Comparison of ENCODE assay signal across 24 mouse cellular contexts in the genomic region with DNA sequence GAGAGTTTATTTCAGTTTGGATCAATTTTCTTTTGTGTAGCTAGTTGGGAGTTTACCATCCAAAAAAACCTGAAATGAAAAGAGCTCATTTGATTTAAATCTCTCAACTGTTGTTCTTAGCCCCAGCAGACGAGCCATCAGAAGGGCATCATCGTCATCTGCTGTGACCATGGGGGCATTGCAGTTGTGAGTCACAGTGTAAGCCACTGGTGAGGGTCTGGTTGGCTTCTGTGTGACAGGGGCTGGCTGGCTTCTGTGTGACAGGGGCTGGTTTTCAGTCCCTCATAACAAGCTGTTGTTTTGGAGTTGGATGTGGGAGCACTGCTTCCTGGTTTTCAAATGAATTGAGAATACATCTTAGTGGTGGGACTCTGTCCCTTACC. TPM values are rescaled to one million over a fixed set of nuclear protein-coding genes. Genes with fewer than 3 reads are reported as not detected.
A peak's percentile ranks its signal among the peaks of the same experiment; 100 is the strongest.
DNase-seq lines count a peak whose midpoint lies in the region; ATAC-seq and TF ChIP-seq lines count a peak whose summit lies in the region.
"Had no signal": no experiment of that assay in that cellular context is flagged by ENCODE, and none has a peak within 500 bp of the region (broad histone marks: within the 10 kb centered on the region; RNA-seq: fewer than 3 reads in every experiment).

No protein-coding gene starts in this region.

- H3K27ac ChIP-seq in hindbrain, embryonic 10.5 days = peak overlapping the region; percentile 70
- no peak overlapping the region for H3K27ac ChIP-seq in hindbrain, embryonic 13.5 days
- peak overlapping the region; percentile 55; the same call in 1 of the 2 replicates for H3K27ac ChIP-seq in hindbrain, embryonic 11.5 days (ENCODE audit: low read depth, low read length)
- no peak overlapping the region for H3K27ac ChIP-seq in hindbrain, postnatal 0 days
- H3K27ac ChIP-seq in midbrain, embryonic 16.5 days (ENCODE audit: low read length) = peak overlapping the region; percentile 47; the same call in 1 of the 2 replicates
- H3K27ac ChIP-seq: embryonic facial prominence, embryonic 13.5 days; kidney, embryonic 15.5 days; left cerebral cortex, adult 2 months; limb, embryonic 12.5 days; liver, embryonic 13.5 days; lung, embryonic 15.5 days; macrophage; stomach, embryonic 15.5 days had no signal

- no peak overlapping the region for H3K4me2 ChIP-seq in hindbrain, embryonic 13.5 days
- no peak overlapping the region for H3K4me2 ChIP-seq in hindbrain, embryonic 11.5 days (replicated peaks; ENCODE audit: low read depth, low read length)
- no peak overlapping the region for H3K4me2 ChIP-seq in hindbrain, postnatal 0 days (ENCODE audit: low read depth, low read length)
- H3K4me2 ChIP-seq in midbrain, embryonic 16.5 days (ENCODE audit: low read length) = no peak overlapping the region
- H3K4me2 ChIP-seq: embryonic facial prominence, embryonic 13.5 days; kidney, embryonic 15.5 days; limb, embryonic 12.5 days; liver, embryonic 13.5 days; lung, embryonic 15.5 days; neural tube, embryonic 13.5 days; stomach, embryonic 15.5 days had no signal

- 56% methylated on average over 2 of the region's 2 CpGs for WGBS in hindbrain, embryonic 10.5 days
- WGBS in hindbrain, embryonic 13.5 days = 33% methylated on average over 2 of the region's 2 CpGs
- WGBS in hindbrain, embryonic 11.5 days = 41% methylated on average over 2 of the region's 2 CpGs
- 29% methylated on average over 2 of the region's 2 CpGs for WGBS in hindbrain, postnatal 0 days
- WGBS in midbrain, embryonic 16.5 days = 24% methylated on average over 2 of the region's 2 CpGs

- no peak overlapping the region for H3K4me3 ChIP-seq in hindbrain, embryonic 10.5 days
- H3K4me3 ChIP-seq in hindbrain, embryonic 13.5 days = no peak overlapping the region
- H3K4me3 ChIP-seq in hindbrain, embryonic 11.5 days (ENCODE audit: low read depth, low read length) = no peak overlapping the region
- H3K4me3 ChIP-seq in hindbrain, postnatal 0 days (ENCODE audit: low read length) = no peak overlapping the region
- H3K4me3 ChIP-seq in midbrain, embryonic 16.5 days (ENCODE audit: low read depth, low read length) = no peak overlapping the region
- H3K4me3 ChIP-seq: embryonic facial prominence, embryonic 13.5 days; kidney, embryonic 15.5 days; left cerebral cortex, adult 2 months; limb, embryonic 12.5 days; liver, embryonic 13.5 days; lung, embryonic 15.5 days; neural tube, embryonic 13.5 days; stomach, embryonic 15.5 days had no signal

- peak; percentile 37 for TF ChIP-seq CTCF in hindbrain, postnatal 0 days (IDR thresholded peaks at IDR 0.05; ENCODE audit: low read depth)

- no peak for ATAC-seq in hindbrain, embryonic 13.5 days (ENCODE audit: low FRiP score)
- no peak for ATAC-seq in hindbrain, embryonic 11.5 days (ENCODE audit: low FRiP score)
- ATAC-seq in hindbrain, postnatal 0 days = peak; percentile 68; the same call in 1 of the 2 replicates
- ATAC-seq in midbrain, embryonic 16.5 days = peak; percentile 59; the same call in 1 of the 2 replicates
- no peak for ATAC-seq in CD4-positive, CD25-positive, alpha-beta regulatory T cell, adult 4 months
- ATAC-seq: intestine, embryonic 16.5 days had no signal

- peaks cover 7% of the 10 kb centered on the region; the same call in 1 of the 2 replicates for H3K36me3 ChIP-seq in hindbrain, embryonic 10.5 days
- no peaks in the 10 kb centered on the region for H3K36me3 ChIP-seq in hindbrain, embryonic 13.5 days
- H3K36me3 ChIP-seq in hindbrain, embryonic 11.5 days (ENCODE audit: control insufficient read depth, insufficient read depth, low read length) = no peaks in the 10 kb centered on the region
- no peaks in the 10 kb centered on the region for H3K36me3 ChIP-seq in hindbrain, postnatal 0 days (ENCODE audit: insufficient read depth, low read length)
- H3K36me3 ChIP-seq in midbrain, embryonic 16.5 days (ENCODE audit: control insufficient read depth, insufficient read depth, low read length) = no peaks in the 10 kb centered on the region
- H3K36me3 ChIP-seq: limb, embryonic 12.5 days; liver, embryonic 13.5 days; lung, embryonic 15.5 days; neural tube, embryonic 13.5 days; stomach, embryonic 15.5 days had no signal

- no peak overlapping the region for H3K9ac ChIP-seq in hindbrain, embryonic 13.5 days
- no peak overlapping the region for H3K9ac ChIP-seq in hindbrain, embryonic 11.5 days (ENCODE audit: low read depth, low read length)
- no peak overlapping the region for H3K9ac ChIP-seq in hindbrain, postnatal 0 days (replicated peaks; ENCODE audit: low read length)
- H3K9ac ChIP-seq in midbrain, embryonic 16.5 days (ENCODE audit: low read depth, low read length) = no peak overlapping the region
- H3K9ac ChIP-seq: embryonic facial prominence, embryonic 13.5 days; kidney, embryonic 15.5 days; limb, embryonic 12.5 days; liver, embryonic 13.5 days; lung, embryonic 15.5 days; neural tube, embryonic 13.5 days; stomach, embryonic 15.5 days had no signal

- H3K27me3 ChIP-seq in hindbrain, embryonic 10.5 days (ENCODE audit: insufficient read depth, poor library complexity, severe bottlenecking) = no peaks in the 10 kb centered on the region
- H3K27me3 ChIP-seq in hindbrain, embryonic 13.5 days = no peaks in the 10 kb centered on the region
- H3K27me3 ChIP-seq in hindbrain, embryonic 11.5 days (ENCODE audit: control insufficient read depth, insufficient read depth, low read length) = no peaks in the 10 kb centered on the region
- H3K27me3 ChIP-seq in hindbrain, postnatal 0 days (ENCODE audit: insufficient read depth, low read length) = no peaks in the 10 kb centered on the region
- H3K27me3 ChIP-seq in midbrain, embryonic 16.5 days (ENCODE audit: control insufficient read depth, insufficient read depth, low read depth, low read length) = no peaks in the 10 kb centered on the region
- H3K27me3 ChIP-seq: embryonic facial prominence, embryonic 13.5 days; kidney, embryonic 15.5 days; limb, embryonic 12.5 days; liver, embryonic 13.5 days; lung, embryonic 15.5 days; neural tube, embryonic 13.5 days; stomach, embryonic 15.5 days had no signal

- no peak for DNase-seq in hindbrain, embryonic 10.5 days (ENCODE audit: low spot score)
- no peak for DNase-seq in hindbrain, embryonic 11.5 days (ENCODE audit: low spot score)
- no peak for DNase-seq in hindbrain, postnatal 0 days (ENCODE audit: low spot score)
- DNase-seq in embryo, embryonic 10.5 days (ENCODE audit: low spot score) = no peak
- DNase-seq: adrenal gland, adult 8-10 months; cerebellum, adult 9-11 months; gastrocnemius, postnatal 10 days; kidney, postnatal 4 days; layer of hippocampus, adult 9-11 months; liver, embryonic 13.5 days; right cerebral cortex, postnatal 14 days; spleen, adult 18-20 months had no signal

- H3K9me3 ChIP-seq in hindbrain, embryonic 10.5 days = no peaks in the 10 kb centered on the region
- H3K9me3 ChIP-seq in hindbrain, embryonic 13.5 days = no peaks in the 10 kb centered on the region
- no peaks in the 10 kb centered on the region for H3K9me3 ChIP-seq in hindbrain, embryonic 11.5 days (ENCODE audit: control insufficient read depth, low read length)
- no peaks in the 10 kb centered on the region for H3K9me3 ChIP-seq in hindbrain, postnatal 0 days (ENCODE audit: low read length)
- no peaks in the 10 kb centered on the region for H3K9me3 ChIP-seq in midbrain, embryonic 16.5 days (replicated peaks; ENCODE audit: control insufficient read depth, low read length, poor library complexity, severe bottlenecking)
- H3K9me3 ChIP-seq: embryonic facial prominence, embryonic 13.5 days; kidney, embryonic 15.5 days; limb, embryonic 12.5 days; liver, embryonic 13.5 days; lung, embryonic 15.5 days; neural tube, embryonic 13.5 days; stomach, embryonic 15.5 days had no signal

- peaks cover 28% of the 10 kb centered on the region for H3K4me1 ChIP-seq in hindbrain, embryonic 10.5 days (replicated peaks)
- H3K4me1 ChIP-seq in hindbrain, embryonic 13.5 days (replicated peaks) = peaks cover 15% of the 10 kb centered on the region
- H3K4me1 ChIP-seq in hindbrain, embryonic 11.5 days (replicated peaks; ENCODE audit: control insufficient read depth, insufficient read depth, low read length) = no peaks in the 10 kb centered on the region
- H3K4me1 ChIP-seq in hindbrain, postnatal 0 days (ENCODE audit: insufficient read depth, low read length) = no peaks in the 10 kb centered on the region; the same call in 1 of the 2 replicates
- H3K4me1 ChIP-seq in midbrain, embryonic 16.5 days (ENCODE audit: control insufficient read depth, insufficient read depth, low read length) = peaks cover 15% of the 10 kb centered on the region
- H3K4me1 ChIP-seq: embryonic facial prominence, embryonic 13.5 days; liver, embryonic 13.5 days; lung, embryonic 15.5 days; stomach, embryonic 15.5 days had no signal

RNA-seq across cellular contexts. Expression of a gene that starts 41.6 kb away (rescaled TPM):
- 9.3 and 12.1 TPM in 2 replicates for polyA plus RNA-seq in hindbrain, embryonic 10.5 days (2016; fragmentation: Nextera tagmentation; extraction: Ambion mirVana)
- 10.6 and 10.7 TPM in 2 replicates for polyA plus RNA-seq in hindbrain, embryonic 13.5 days (2015; fragmentation: Nextera tagmentation; extraction: Ambion mirVana)
- polyA plus RNA-seq in hindbrain, embryonic 11.5 days (2014; fragmentation: Nextera tagmentation; extraction: Ambion mirVana) = 10.8 and 12.8 TPM in 2 replicates
- total RNA-seq in hindbrain, postnatal 0 days (2014; rRNA removed) = 6.9 and 10.5 TPM in 2 replicates
- 6.9 and 7.3 TPM in 2 replicates for polyA plus RNA-seq in hindbrain, postnatal 0 days (2015; fragmentation: Nextera tagmentation; extraction: Ambion mirVana)
- 10.1 and 11.8 TPM in 2 replicates for polyA plus RNA-seq in midbrain, embryonic 16.5 days (2015; fragmentation: Nextera tagmentation; extraction: Ambion mirVana)
- 10 to 100 TPM; 13.3 to 18.2 TPM for polyA plus RNA-seq in CD4-positive, CD25-positive, alpha-beta regulatory T cell, adult 4 months (2017; shearing (Covaris generic))

RNA-seq across cellular contexts. Expression of a gene that starts 42.0 kb away (rescaled TPM):
- 311 and 371 TPM in 2 replicates for polyA plus RNA-seq in hindbrain, embryonic 10.5 days (2016; fragmentation: Nextera tagmentation; extraction: Ambion mirVana)
- 226 and 230 TPM in 2 replicates for polyA plus RNA-seq in hindbrain, embryonic 13.5 days (2015; fragmentation: Nextera tagmentation; extraction: Ambion mirVana)
- polyA plus RNA-seq in hindbrain, embryonic 11.5 days (2014; fragmentation: Nextera tagmentation; extraction: Ambion mirVana) = 362 and 390 TPM in 2 replicates
- 64.6 and 71.3 TPM in 2 replicates for total RNA-seq in hindbrain, postnatal 0 days (2014; rRNA removed)
- polyA plus RNA-seq in hindbrain, postnatal 0 days (2015; fragmentation: Nextera tagmentation; extraction: Ambion mirVana) = 139 and 144 TPM in 2 replicates
- polyA plus RNA-seq in midbrain, embryonic 16.5 days (2015; fragmentation: Nextera tagmentation; extraction: Ambion mirVana) = 201 and 213 TPM in 2 replicates
- 10 to 100 TPM; 93.7 to 95.4 TPM for polyA plus RNA-seq in CD4-positive, CD25-positive, alpha-beta regulatory T cell, adult 4 months (2017; shearing (Covaris generic))

Comparison
In these comparisons a context has a peak if more than half of its experiments do, and no peak if none do; other contexts are left out.
1. H3K27ac ChIP-seq: peak in hindbrain, embryonic 10.5 days (single experiment), hindbrain, embryonic 11.5 days (single experiment) and midbrain, embryonic 16.5 days (single experiment); none in hindbrain, embryonic 13.5 days (single experiment) and hindbrain, postnatal 0 days (single experiment).
2. ATAC-seq: peak in hindbrain, postnatal 0 days (single experiment) and midbrain, embryonic 16.5 days (single experiment); none in hindbrain, embryonic 13.5 days (single experiment), hindbrain, embryonic 11.5 days (single experiment) and CD4-positive, CD25-positive, alpha-beta regulatory T cell, adult 4 months (single experiment).